Mouse (Mus musculus): ENCODE data around the gene Rpl27.

The Rpl27 gene

GRCm38 (mm10) chr11:101477552-101478211, 35.6 kb downstream of the Rpl27 start:
- TF ChIP-seq GATA4 (IDR thresholded peaks at IDR 0.05; ENCODE audit: insufficient replicate concordance, low read length): no peak

DNA sequence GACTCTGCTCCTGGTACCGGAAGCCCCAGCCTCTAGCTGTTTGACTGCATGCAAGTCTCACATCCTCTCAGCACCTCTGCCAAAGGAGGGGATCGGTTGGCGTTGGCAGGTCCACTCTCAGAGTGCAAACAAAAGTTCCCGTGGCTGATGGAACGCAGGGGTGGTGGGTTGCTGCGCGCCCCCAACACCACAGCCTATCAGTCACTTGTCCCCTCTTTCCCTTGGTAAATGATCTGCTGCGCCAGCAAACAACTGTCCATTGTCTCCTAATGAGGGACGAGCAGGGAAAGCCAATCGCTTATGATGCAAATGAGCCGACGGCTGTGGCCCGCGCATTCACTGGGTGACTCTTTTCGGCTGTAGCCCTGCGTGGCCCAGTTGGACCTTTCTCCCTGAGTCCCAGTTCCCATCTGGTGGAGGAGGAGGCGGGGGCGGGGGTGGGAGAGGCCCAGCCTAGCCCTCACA, 37.1 kb downstream of the Rpl27 start:
- TF ChIP-seq GATA4 (IDR thresholded peaks at IDR 0.05; ENCODE audit: insufficient replicate concordance, low read length): no peak

DNA sequence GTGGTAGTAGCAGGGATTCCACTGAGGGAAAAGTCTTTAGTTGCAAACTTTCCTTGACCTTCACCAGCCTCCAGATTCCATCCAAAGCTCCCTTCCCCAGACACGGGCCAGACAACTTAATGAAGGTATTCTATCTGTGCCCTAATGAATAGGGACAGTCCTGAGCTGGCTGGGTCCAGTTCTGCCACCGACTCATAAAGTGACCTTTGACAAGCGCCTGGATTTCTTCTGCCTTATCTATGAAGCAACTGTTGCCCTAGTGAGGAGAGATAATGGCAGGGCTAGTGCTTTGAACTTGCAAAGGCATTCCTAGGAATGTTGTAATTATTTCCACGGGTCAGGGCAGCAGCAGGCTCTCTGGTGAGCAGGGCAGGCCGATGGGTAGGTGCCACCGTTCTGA, 38.8 kb downstream of the Rpl27 start:
- TF ChIP-seq GATA4 (IDR thresholded peaks at IDR 0.05; ENCODE audit: insufficient replicate concordance, low read length): peak; percentile 94

- TF ChIP-seq GATA4 (IDR thresholded peaks at IDR 0.05; ENCODE audit: insufficient replicate concordance, low read length): no peak
Measured at GRCm38 (mm10) chr11:101483804-101484203, 41.7 kb downstream of the Rpl27 start.

DNA sequence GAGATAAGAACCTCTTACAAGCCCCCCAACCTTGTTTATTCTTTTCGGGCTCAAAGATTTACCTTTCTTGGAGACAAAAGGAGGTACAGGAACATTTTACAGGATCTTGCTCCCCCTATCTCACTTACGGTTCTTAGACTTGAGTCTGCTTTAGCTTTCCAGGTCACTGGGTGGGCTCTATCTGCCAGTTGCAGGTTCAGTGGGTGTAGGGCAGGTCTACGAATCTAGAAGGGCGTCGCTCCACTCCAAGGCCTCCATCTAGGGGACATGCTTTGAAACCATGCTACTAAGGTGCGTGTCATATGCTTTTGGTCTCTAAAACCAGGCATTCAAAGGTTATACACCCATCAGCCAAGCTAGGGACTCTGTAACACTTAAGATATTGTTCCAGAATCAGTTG, 42.1 kb downstream of the Rpl27 start:
- no peak for TF ChIP-seq GATA4 (IDR thresholded peaks at IDR 0.05; ENCODE audit: insufficient replicate concordance, low read length)

- TF ChIP-seq GATA4 (IDR thresholded peaks at IDR 0.05; ENCODE audit: insufficient replicate concordance, low read length): no peak
Measured at GRCm38 (mm10) chr11:101484814-101485213, 42.7 kb downstream of the Rpl27 start.

- no peak for TF ChIP-seq GATA4 (IDR thresholded peaks at IDR 0.05; ENCODE audit: insufficient replicate concordance, low read length)
Measured at GRCm38 (mm10) chr11:101485509-101486028, 43.5 kb downstream of the Rpl27 start.

GRCm38 (mm10) chr11:101486126-101486525, 44.0 kb downstream of the Rpl27 start:
- TF ChIP-seq GATA4 (IDR thresholded peaks at IDR 0.05; ENCODE audit: insufficient replicate concordance, low read length): no peak
